Comparison of ENCODE assay signal across 13 mouse cellular contexts in the genomic region with DNA sequence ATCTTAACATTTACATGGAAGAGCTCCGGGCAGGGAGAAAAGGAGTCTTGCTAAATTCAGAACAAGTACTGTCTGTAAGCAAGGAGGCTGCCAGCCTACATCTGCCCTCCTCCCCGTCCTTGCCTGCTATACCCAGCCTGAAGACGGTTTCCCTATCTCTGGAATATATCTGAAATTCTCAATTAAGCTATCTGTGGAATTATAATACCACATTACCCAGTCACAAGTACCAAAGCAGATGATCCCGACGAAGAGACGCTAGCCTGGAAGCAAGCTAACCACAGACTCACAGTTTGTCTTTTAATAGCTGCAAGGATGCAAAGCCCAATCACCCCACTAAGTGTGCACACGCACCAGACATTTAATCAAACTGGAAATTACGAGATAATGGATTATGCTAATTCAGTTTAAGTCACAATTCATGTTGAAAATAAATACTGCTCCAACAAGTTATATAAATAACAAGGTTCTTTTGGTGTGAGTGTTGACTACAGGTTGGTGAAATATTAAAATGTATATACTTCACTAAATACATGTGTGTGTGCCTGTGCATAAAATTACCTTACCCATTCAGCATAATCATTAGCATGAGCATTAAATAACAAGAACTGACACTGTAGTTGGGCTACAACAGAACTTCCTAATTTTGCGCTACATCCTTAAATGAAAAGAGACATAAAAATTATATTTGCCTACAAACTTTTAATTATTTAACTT.
DNase-seq lines count a peak whose midpoint lies in the region; ATAC-seq and TF ChIP-seq lines count a peak whose summit lies in the region.
"Had no signal": no experiment of that assay in that cellular context is flagged by ENCODE, and none has a peak within 500 bp of the region (broad histone marks: within the 10 kb centered on the region; RNA-seq: fewer than 3 reads in every experiment).

No protein-coding gene starts in this region.

- peak overlapping the region; percentile 40; the same call in 1 of the 2 replicates for H3K27ac ChIP-seq in forebrain, postnatal 0 days (ENCODE audit: low read depth, low read length)
- H3K27ac ChIP-seq in midbrain, embryonic 12.5 days (replicated peaks): no peak overlapping the region
- H3K27ac ChIP-seq: heart, embryonic 15.5 days; intestine, embryonic 15.5 days; limb, embryonic 10.5 days; liver, embryonic 15.5 days had no signal

- H3K9ac ChIP-seq in forebrain, postnatal 0 days: 0 out of 2 replicates have a peak overlapping the region, but pooled peaks have one; percentile 28
- no peak overlapping the region for H3K9ac ChIP-seq in midbrain, embryonic 12.5 days (replicated peaks)
- H3K9ac ChIP-seq: heart, embryonic 15.5 days; intestine, embryonic 15.5 days; liver, embryonic 15.5 days had no signal

- ATAC-seq in forebrain, postnatal 0 days: peak; percentile 63
- peak; percentile 61 for ATAC-seq in midbrain, embryonic 12.5 days (ENCODE audit: low FRiP score, low read depth)
- ATAC-seq: intestine, embryonic 15.5 days had no signal

- peak overlapping the region; percentile 17; the same call in 1 of the 2 replicates for H3K4me2 ChIP-seq in forebrain, postnatal 0 days (ENCODE audit: low read depth)
- no peak overlapping the region for H3K4me2 ChIP-seq in midbrain, embryonic 12.5 days (replicated peaks)
- H3K4me2 ChIP-seq: heart, embryonic 15.5 days; intestine, embryonic 15.5 days; liver, embryonic 15.5 days had no signal

- H3K4me3 ChIP-seq in forebrain, postnatal 0 days (ENCODE audit: low read depth, low read length): no peak overlapping the region
- H3K4me3 ChIP-seq in midbrain, embryonic 12.5 days: no peak overlapping the region
- H3K4me3 ChIP-seq: heart, embryonic 15.5 days; intestine, embryonic 15.5 days; limb, embryonic 10.5 days; liver, embryonic 15.5 days had no signal

- H3K9me3 ChIP-seq in forebrain, postnatal 0 days (ENCODE audit: low read length): no peaks in the 10 kb centered on the region
- H3K9me3 ChIP-seq in midbrain, embryonic 12.5 days: no peaks in the 10 kb centered on the region
- H3K9me3 ChIP-seq: heart, embryonic 15.5 days; intestine, embryonic 15.5 days; limb, embryonic 10.5 days; liver, embryonic 15.5 days had no signal

- DNase-seq in left cerebral cortex, adult 11 months (ENCODE audit: low spot score): peak; percentile 22
- DNase-seq in left cerebral cortex, postnatal 10 days (ENCODE audit: extremely low spot score in 1 of 2, low spot score in 2 of 2): no peak
- peak; percentile 41 for DNase-seq in forebrain, postnatal 0 days
- DNase-seq in right cerebral cortex, postnatal 4 days: peak; percentile 6
- no peak for DNase-seq in adipocyte (ENCODE audit: low spot score)
- DNase-seq in thymus, adult 18-20 months: no peak
- DNase-seq: gastrocnemius, postnatal 36 days; kidney, postnatal 10 days had no signal

- no peaks in the 10 kb centered on the region for H3K27me3 ChIP-seq in forebrain, postnatal 0 days (ENCODE audit: insufficient read depth, low read length)
- H3K27me3 ChIP-seq in midbrain, embryonic 12.5 days: no peaks in the 10 kb centered on the region
- H3K27me3 ChIP-seq: heart, embryonic 15.5 days; intestine, embryonic 15.5 days; liver, embryonic 15.5 days had no signal

- intact Hi-C loops in left cerebral cortex, postnatal 10 days (cut with DNase I): loop anchor here (10.0 kb wide), 1 partner anchor 1559 kb away; no protein-coding TSS in a partner anchor

- WGBS in forebrain, postnatal 0 days: 44% methylated on average over 9 of the region's 9 CpGs
- 65% methylated on average over 9 of the region's 9 CpGs for WGBS in midbrain, embryonic 12.5 days

- H3K4me1 ChIP-seq in forebrain, postnatal 0 days (ENCODE audit: insufficient read depth): no peaks in the 10 kb centered on the region; the same call in 1 of the 2 replicates
- H3K4me1 ChIP-seq in midbrain, embryonic 12.5 days: peaks cover 9% of the 10 kb centered on the region; the same call in 1 of the 2 replicates
- H3K4me1 ChIP-seq: heart, embryonic 15.5 days; intestine, embryonic 15.5 days; limb, embryonic 10.5 days; liver, embryonic 15.5 days had no signal

- H3K36me3 ChIP-seq in forebrain, postnatal 0 days (ENCODE audit: insufficient read depth): no peaks in the 10 kb centered on the region
- H3K36me3 ChIP-seq in midbrain, embryonic 12.5 days: no peaks in the 10 kb centered on the region
- H3K36me3 ChIP-seq: heart, embryonic 15.5 days; intestine, embryonic 15.5 days; limb, embryonic 10.5 days; liver, embryonic 15.5 days had no signal

- no peak for TF ChIP-seq CTCF in forebrain, postnatal 0 days (IDR thresholded peaks at IDR 0.05; ENCODE audit: low read depth)

Comparison
In these comparisons a context has a peak if more than half of its experiments do, and no peak if none do; other contexts are left out.
1. DNase-seq: peak in left cerebral cortex, adult 11 months (single experiment), forebrain, postnatal 0 days (single experiment) and right cerebral cortex, postnatal 4 days (single experiment); none in left cerebral cortex, postnatal 10 days (0 of 2), adipocyte (single experiment) and thymus, adult 18-20 months (0 of 2).